Mouse (Mus musculus): ENCODE data around the gene Sipa1l1. TPM values are rescaled to one million over a fixed set of nuclear protein-coding genes. Genes with fewer than 3 reads are reported as not detected.

Sipa1l1 gene
- polyA plus RNA-seq (2015; fragmentation: Nextera tagmentation; extraction: Ambion mirVana) = 38.1 and 39.8 TPM in 2 replicates

DNA sequence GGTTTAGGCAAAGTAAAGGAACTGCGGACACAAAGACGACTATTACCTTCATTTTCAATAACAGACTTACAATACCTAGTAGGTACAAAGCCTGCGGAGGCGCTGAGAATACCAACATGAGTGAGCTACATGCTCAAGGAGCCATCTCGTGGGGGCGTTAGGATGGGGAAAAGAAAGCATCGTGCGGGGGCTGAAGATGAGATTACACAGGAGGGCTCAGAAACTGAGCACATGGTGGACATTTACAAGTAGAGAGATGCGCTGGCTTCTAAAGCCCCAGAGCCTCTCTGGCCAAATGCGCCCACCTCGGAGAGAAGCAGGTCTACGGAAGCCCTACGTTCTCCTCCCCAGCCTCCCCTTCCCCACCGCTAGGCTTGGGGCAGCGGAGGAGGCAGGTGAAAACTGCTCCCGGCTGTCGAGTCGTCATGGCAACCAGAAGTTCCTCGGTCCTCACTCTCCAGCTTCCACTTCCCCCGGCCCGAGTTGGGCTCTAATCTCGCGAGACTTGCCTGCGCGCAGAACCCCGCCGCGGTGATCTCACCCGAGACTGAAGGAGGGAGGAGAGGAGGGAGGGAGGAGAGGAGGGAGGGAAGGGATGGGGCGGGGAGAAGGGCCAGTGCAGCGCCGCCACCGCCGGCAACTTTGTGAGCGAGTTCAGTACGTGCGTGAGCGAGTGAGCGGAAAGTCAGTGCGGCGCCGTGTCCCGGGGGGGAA is at the start of gene Sipa1l1:
Sipa1l1 (plus strand) TSS at position 501 of the 714 bp plus-strand sequence.
- peak within 1 kb of the TSS; percentile 94 for H3K9ac ChIP-seq
- H3K9me3 ChIP-seq (replicated peaks) = no peaks in the 10 kb centered on the region
- peak within 1 kb of the TSS; percentile 86 for H3K4me2 ChIP-seq
- H3K27me3 ChIP-seq = no peaks in the 10 kb centered on the region
- no peaks in the 10 kb centered on the region for H3K36me3 ChIP-seq
- H3K4me3 ChIP-seq (replicated peaks) = peak within 1 kb of the TSS; percentile 87
- WGBS = under 1% methylated on average over 41 of the region's 43 CpGs
- peaks cover 43% of the 10 kb centered on the region for H3K4me1 ChIP-seq
- ATAC-seq (replicated peaks; ENCODE audit: low FRiP score) = peak; percentile 90
- H3K27ac ChIP-seq = peak within 1 kb of the TSS; percentile 96

DNA sequence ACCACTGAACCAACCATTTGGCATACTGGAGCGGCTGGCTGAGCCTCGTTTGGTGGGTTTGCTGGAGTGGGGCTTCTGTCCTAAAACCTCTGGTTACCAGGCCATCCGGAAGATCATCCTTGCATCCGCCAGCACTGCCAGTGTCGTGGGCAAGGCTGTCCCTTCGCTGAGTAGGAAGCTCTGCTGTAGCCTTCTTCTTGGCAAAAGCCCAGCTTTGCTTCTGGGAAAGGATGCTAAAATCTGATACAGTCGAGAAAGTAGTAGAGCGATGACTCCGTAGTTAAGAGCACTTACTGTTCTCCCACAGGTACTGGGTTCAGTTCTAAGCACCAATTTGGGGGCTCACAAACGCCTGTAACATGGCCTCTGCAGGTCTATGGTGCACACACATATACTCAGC is 47.2 kb upstream of the Sipa1l1 start:
- Histone ChIP-seq H3K9ac (no peak overlapping the region), H3K4me3 (replicated peaks) (no peak overlapping the region), H3K9me3 (replicated peaks) (no peaks in the 10 kb centered on the region), H3K27me3 (no peaks in the 10 kb centered on the region), H3K36me3 (no peaks in the 10 kb centered on the region), H3K4me1 (peaks cover 14% of the 10 kb centered on the region), H3K27ac (0 out of 2 replicates have a peak overlapping the region, but pooled peaks have one; percentile 61), H3K4me2 (peak overlapping the region; percentile 51; the same call in 1 of the 2 replicates)
- no peak for ATAC-seq (replicated peaks; ENCODE audit: low FRiP score)
- 70% methylated on average over 10 of the region's 10 CpGs for WGBS

DNA sequence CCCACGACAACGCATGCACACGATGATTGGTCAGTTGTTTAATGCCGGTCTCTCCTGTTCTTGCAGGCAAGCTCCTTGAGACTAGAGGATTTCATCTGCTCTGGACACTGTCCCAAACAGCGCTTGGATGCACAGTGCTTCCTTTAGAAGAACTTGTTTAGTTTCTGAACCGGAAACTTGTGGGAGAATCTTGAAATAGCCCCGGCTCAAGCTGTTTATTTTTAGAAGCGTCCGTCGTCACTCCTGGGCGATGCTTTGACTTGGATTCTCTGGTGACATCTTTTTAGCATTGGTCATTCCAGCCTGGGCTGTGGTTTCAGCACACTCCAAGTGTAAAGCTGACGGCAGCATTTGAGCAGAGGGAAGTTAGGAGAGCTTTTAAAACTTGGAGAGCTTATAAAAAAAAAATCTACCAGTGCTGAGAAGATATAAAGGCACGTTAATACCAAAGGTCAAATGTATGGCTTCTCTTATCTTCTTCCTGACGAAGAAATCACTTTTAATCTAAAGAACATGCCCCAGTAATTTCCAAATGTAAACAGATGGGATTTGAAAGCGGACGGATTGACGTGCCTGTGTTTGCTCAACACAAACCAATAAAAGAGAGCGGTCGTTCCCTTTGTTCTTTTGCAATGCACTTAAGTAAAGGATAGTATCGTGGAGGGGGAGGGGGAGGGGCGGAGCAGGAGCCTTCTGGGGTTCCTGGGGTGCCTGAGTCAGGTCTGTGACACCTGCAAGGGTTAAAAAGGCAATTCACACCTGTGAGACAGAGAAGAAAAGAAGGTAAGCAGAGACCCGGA is 46.5 kb upstream of the Sipa1l1 start:
- H3K27ac ChIP-seq = peak overlapping the region; percentile 61; the same call in 1 of the 2 replicates
- no peaks in the 10 kb centered on the region for H3K9me3 ChIP-seq (replicated peaks)
- no peaks in the 10 kb centered on the region for H3K27me3 ChIP-seq
- no peak for ATAC-seq (replicated peaks; ENCODE audit: low FRiP score)
- no peak overlapping the region for H3K9ac ChIP-seq
- peak overlapping the region; percentile 51 for H3K4me2 ChIP-seq
- H3K36me3 ChIP-seq = no peaks in the 10 kb centered on the region
- 13% methylated on average over 22 of the region's 22 CpGs for WGBS
- peak overlapping the region; percentile 15 for H3K4me3 ChIP-seq (replicated peaks)
- peaks cover 14% of the 10 kb centered on the region for H3K4me1 ChIP-seq

DNA sequence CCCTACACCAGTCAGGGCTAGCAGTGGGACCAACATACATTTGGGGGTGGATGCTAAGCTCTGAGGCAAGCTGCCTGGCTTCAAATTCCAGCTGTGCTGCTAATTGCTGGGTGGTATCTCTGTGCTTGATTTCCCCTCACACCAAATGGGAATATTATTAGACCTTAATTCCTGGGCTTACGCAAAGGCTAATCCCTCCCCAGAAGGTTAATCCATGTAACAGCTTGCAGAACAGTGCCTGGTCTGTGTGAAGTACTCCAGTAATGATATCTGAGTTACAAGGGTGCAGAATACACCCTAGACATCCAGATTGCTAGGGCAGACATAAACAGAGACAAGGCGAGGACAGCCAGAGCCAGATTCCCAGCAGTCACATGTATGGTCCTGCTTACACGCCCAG is 42.3 kb upstream of the Sipa1l1 start:
- no peaks in the 10 kb centered on the region for H3K9me3 ChIP-seq (replicated peaks)
- no peaks in the 10 kb centered on the region for H3K27me3 ChIP-seq
- peaks cover 13% of the 10 kb centered on the region for H3K4me1 ChIP-seq
- H3K27ac ChIP-seq = no peak overlapping the region
- no peak overlapping the region for H3K4me2 ChIP-seq
- H3K9ac ChIP-seq = no peak overlapping the region
- no peak overlapping the region for H3K4me3 ChIP-seq (replicated peaks)
- WGBS = 77% methylated on average over 3 of the region's 3 CpGs
- ATAC-seq (replicated peaks; ENCODE audit: low FRiP score) = no peak
- H3K36me3 ChIP-seq = no peaks in the 10 kb centered on the region

DNA sequence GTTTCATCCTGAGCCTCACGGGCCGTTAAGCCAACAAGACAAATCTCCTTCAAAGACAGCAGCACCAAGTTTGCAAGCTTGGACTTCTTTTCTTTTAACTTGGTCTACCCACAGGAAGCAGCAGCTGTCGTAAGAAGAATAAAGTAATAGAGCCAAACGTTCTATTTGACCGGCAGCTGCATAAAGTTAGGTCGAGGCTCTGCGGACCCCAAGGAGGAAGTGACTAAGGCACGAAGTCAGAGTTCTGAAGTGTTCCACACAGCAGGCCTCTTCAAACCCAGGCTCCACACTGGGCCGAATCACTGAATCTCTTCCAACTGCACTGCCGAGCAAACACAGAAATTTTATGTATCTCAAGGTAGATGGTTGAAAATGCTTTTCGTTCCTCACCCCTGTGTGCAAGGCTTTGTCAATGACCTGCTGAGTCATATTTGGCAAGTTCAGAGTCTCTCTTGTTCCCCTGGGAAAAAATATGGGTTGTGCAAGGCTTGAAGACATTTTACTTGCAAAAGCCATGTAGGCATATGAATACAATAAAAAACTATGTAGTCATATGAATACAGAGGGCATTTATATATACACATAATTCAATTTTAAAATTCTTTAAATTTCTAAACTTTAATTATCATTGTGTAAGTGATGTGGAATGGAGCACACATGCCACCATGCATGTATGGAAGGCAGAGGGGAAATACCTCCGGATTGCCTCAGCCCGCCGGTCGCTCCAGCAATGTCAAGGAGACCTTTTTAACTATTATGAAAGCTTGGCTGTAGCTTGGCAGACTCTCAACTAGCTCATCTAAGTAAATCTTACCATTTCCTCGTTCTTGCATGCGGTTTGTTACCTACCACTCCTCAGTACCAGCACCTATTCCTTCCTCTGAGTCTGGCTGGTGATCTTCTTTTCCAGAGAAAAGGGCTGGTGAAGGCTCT is 29.6 kb upstream of the Sipa1l1 start:
- H3K4me1 ChIP-seq = no peaks in the 10 kb centered on the region
- no peak overlapping the region for H3K4me2 ChIP-seq
- no peak for ATAC-seq (replicated peaks; ENCODE audit: low FRiP score)
- H3K27me3 ChIP-seq = no peaks in the 10 kb centered on the region
- H3K27ac ChIP-seq = no peak overlapping the region
- no peak overlapping the region for H3K9ac ChIP-seq
- no peaks in the 10 kb centered on the region for H3K9me3 ChIP-seq (replicated peaks)
- H3K4me3 ChIP-seq (replicated peaks) = no peak overlapping the region
- H3K36me3 ChIP-seq = no peaks in the 10 kb centered on the region
- WGBS = 86% methylated on average over 17 of the region's 17 CpGs

DNA sequence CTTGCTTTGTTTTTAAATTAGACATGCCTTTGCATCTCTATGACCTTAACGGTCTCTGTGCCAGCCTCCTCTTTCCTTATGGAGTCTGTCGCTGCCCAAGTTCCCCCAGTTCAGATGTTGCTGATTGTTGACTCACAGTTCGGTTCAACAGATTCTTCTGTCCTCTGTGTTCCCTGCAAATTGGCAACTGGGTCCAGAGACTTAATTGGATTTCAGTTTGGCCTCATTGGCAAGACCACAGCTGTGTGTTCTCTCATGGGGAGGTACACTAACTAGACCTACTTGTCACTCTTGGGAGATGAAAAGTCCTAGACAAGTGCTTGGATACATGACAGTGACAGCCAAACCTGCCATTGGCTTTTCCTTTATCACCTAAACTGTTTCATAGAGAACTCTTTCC is 25.7 kb upstream of the Sipa1l1 start:
- ATAC-seq (replicated peaks; ENCODE audit: low FRiP score) = no peak
- Histone ChIP-seq H3K36me3 (no peaks in the 10 kb centered on the region), H3K27ac (no peak overlapping the region), H3K4me3 (replicated peaks) (no peak overlapping the region), H3K9me3 (replicated peaks) (no peaks in the 10 kb centered on the region), H3K27me3 (no peaks in the 10 kb centered on the region), H3K4me2 (no peak overlapping the region), H3K9ac (no peak overlapping the region), H3K4me1 (no peaks in the 10 kb centered on the region)
- 86% methylated on average over 3 of the region's 3 CpGs for whole genome bisulfite sequencing

DNA sequence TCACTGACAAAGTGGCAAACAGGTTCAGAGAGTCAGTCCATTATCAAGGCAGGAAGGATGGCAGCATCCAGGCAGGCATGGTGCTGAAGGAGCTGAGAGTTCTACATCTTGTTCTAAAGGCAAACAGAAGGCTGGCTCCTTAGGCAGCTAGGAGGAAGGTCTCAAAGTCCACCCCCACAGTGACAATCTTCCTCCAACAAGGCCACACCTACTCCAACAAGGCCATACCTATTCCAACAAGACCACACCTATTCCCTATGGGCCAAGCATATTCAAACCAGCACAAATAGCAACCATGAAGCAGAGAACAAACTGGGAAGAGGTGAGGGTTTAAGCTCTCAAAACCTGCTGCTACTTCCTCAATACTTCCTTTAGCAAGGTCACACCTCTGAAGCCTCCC is 23.9 kb upstream of the Sipa1l1 start:
- Histone ChIP-seq H3K4me2 (no peak overlapping the region), H3K36me3 (no peaks in the 10 kb centered on the region), H3K4me3 (replicated peaks) (no peak overlapping the region), H3K4me1 (no peaks in the 10 kb centered on the region), H3K27me3 (no peaks in the 10 kb centered on the region), H3K9me3 (replicated peaks) (no peaks in the 10 kb centered on the region), H3K27ac (no peak overlapping the region), H3K9ac (no peak overlapping the region)
- ATAC-seq (replicated peaks; ENCODE audit: low FRiP score) = no peak

DNA sequence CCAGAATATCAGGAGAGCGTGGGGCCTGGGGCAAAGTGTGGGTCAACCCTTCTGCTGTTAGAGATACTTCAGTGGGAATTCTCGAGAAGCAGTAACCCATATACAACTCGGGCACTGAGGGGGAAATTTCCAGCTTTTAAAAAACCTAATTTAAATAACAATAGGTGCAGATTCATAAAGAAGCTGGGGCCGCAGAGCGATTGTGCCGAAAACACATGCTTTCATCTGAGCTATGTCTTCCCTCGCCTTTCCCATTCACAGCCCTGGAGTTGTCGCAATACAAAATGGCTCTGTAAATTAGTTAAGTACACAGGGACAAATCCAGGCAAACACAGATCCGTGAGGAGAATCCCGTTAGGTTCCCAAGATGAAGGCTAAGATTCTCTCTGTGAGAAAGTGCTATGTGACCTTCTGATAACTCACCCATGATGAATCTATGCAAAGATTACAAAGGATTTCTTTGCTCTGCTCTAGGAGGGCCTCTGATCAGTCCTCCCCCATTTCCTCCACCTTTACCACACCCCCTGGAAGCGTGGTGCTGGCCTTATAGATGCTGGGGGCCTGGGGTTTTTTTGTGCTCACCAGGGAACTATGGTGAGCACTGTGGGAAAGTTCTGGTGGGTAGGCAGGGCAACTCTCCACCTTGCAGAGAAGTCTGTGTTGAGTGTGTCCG is 22.0 kb upstream of the Sipa1l1 start:
- WGBS = 81% methylated on average over 12 of the region's 12 CpGs
- Histone ChIP-seq H3K4me1 (no peaks in the 10 kb centered on the region), H3K27ac (no peak overlapping the region), H3K4me2 (no peak overlapping the region), H3K9me3 (replicated peaks) (no peaks in the 10 kb centered on the region), H3K4me3 (replicated peaks) (no peak overlapping the region), H3K36me3 (no peaks in the 10 kb centered on the region), H3K9ac (no peak overlapping the region), H3K27me3 (no peaks in the 10 kb centered on the region)
- ATAC-seq (replicated peaks; ENCODE audit: low FRiP score) = no peak

DNA sequence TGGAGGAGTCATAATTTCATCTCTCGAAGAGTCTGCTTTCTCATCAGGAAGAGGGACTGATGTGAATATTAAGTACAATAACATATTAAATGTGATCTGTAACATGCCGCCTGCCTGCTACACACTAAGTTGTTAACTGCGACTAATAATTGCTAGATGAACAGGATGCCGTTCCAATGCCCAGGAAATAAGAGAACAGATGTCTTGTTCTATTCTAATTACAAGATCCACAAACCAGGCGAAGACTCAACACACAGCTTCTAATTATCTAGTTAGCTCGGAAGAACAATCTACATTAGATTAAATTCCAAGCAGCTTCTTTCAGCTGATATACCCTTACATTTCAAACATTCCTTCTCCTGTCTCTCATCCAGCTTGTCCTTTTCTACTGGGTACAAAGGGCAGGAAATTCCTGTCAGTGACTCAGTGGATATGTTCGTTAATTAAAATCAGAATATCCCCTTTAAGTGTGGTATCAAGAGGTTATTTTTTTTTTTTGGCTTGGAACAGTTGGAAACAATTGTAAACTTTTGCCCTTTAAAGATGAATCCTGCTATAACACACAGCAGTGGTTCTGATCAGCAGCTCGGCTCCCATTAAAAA is 20.7 kb upstream of the Sipa1l1 start:
- Histone ChIP-seq H3K4me3 (replicated peaks) (no peak overlapping the region), H3K4me2 (no peak overlapping the region), H3K27me3 (no peaks in the 10 kb centered on the region), H3K9me3 (replicated peaks) (no peaks in the 10 kb centered on the region), H3K36me3 (no peaks in the 10 kb centered on the region), H3K9ac (no peak overlapping the region), H3K4me1 (no peaks in the 10 kb centered on the region), H3K27ac (no peak overlapping the region)
- ATAC-seq (replicated peaks; ENCODE audit: low FRiP score) = no peak
- 64% methylated on average over 8 of the region's 8 CpGs for WGBS

DNA sequence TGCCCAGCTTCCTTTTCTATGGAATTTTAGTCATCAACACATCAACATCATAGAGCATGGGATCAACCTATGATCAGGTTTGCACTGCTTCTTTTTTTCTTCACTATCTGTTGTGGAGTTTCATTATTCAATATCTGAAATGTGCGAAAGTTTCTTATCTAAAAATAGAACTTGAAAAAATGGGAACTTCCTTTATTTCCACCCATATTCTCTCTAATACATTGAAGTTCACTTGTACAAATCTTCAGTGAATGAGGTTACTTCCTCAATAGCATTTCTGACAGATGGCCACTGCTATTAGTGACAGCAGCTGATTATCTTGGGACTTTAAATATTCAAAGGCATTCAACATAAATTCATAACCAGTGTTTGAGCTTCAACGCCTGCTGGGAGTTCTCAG is 18.1 kb upstream of the Sipa1l1 start:
- H3K27me3 ChIP-seq = no peaks in the 10 kb centered on the region
- ATAC-seq (replicated peaks; ENCODE audit: low FRiP score) = no peak
- no peak overlapping the region for H3K4me2 ChIP-seq
- WGBS = 77% methylated on average over 2 of the region's 2 CpGs
- H3K36me3 ChIP-seq = no peaks in the 10 kb centered on the region
- H3K27ac ChIP-seq = no peak overlapping the region
- H3K4me1 ChIP-seq = no peaks in the 10 kb centered on the region
- no peaks in the 10 kb centered on the region for H3K9me3 ChIP-seq (replicated peaks)
- H3K9ac ChIP-seq = no peak overlapping the region
- H3K4me3 ChIP-seq (replicated peaks) = no peak overlapping the region

DNA sequence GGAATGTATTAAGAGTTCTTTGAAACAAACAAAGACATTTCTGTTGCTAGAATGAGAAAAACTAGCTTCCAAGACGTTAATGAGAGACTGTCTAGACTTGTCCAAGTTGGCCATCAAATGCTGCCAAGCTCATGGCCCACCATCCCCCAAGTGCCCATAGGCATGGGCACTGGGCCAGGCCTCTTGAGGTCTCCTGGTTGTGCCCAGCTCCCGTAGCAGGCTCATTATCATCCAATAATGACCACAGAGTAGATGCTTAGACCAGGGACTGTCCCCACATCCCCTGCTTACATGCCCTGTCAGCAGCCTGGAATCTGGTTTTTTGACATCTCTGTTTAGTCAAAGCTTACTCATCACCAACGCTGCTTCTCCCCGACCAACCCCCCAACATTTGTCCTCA is 14.6 kb upstream of the Sipa1l1 start:
- no peak for ATAC-seq (replicated peaks; ENCODE audit: low FRiP score)
- no peaks in the 10 kb centered on the region for H3K36me3 ChIP-seq
- no peak overlapping the region for H3K4me3 ChIP-seq (replicated peaks)
- no peak overlapping the region for H3K27ac ChIP-seq
- 90% methylated on average over 4 of the region's 4 CpGs for WGBS
- no peaks in the 10 kb centered on the region for H3K27me3 ChIP-seq
- no peak overlapping the region for H3K4me2 ChIP-seq
- H3K9ac ChIP-seq = no peak overlapping the region
- no peaks in the 10 kb centered on the region for H3K4me1 ChIP-seq
- no peaks in the 10 kb centered on the region for H3K9me3 ChIP-seq (replicated peaks)

Measured in kidney, embryonic 15.5 days (tissue).